Mouse (Mus musculus) brain, embryonic 14.5 days (tissue): ENCODE results near the gene Bco1.

Experiments used
- CTCF ChIP-seq: fragments of 200-500 bp; IDR thresholded peaks from 2 replicates; pipeline ENCODE4 v1.5.1; 2012; ENCODE audit warnings: inconsistent platforms, mild to moderate bottlenecking, moderate library complexity, borderline replicate concordance; ENCODE audit not compliant: insufficient read depth, insufficient read length; ENCODE audit errors: extremely low read depth
- POLR2A ChIP-seq: fragments of 200-500 bp; IDR thresholded peaks from 2 replicates; pipeline ENCODE4 v1.6.1; 2012; ENCODE audit warnings: mild to moderate bottlenecking, inconsistent platforms, borderline replicate concordance; ENCODE audit not compliant: poor library complexity, insufficient read depth, insufficient read length, severe bottlenecking; ENCODE audit errors: extremely low read depth

- TF ChIP-seq CTCF (no peak), POLR2A (no peak)
Measured at GRCm38 (mm10) chr8:117097051-117097563, 1.5 kb downstream of the Bco1 start.
